Mouse (Mus musculus): ENCODE results near the gene Bcl2. TPM values are rescaled to one million over a fixed set of nuclear protein-coding genes. Genes with fewer than 3 reads are reported as not detected.
"Not testable (repeated sequence)": the region's sequence is repeated elsewhere in the genome, so short reads cannot be mapped to it uniquely, and the experiment has no call there.

Bcl2 gene
- polyA plus RNA-seq, 1 experiment from 2014 or later: 8.8 TPM

- no peak for ATAC-seq (ENCODE audit: insufficient number of reproducible peaks, low FRiP score)
- H3K4me3 ChIP-seq: no peak overlapping the region
- WGBS: 55% methylated on average over 5 of the region's 5 CpGs
- no peak overlapping the region for H3K4me2 ChIP-seq
- no peaks in the 10 kb centered on the region for H3K9me3 ChIP-seq (replicated peaks)
- H3K4me1 ChIP-seq (replicated peaks): peaks cover 27% of the 10 kb centered on the region
- no peaks in the 10 kb centered on the region for H3K27me3 ChIP-seq (replicated peaks)
- peak overlapping the region; percentile 48; the same call in 1 of the 2 replicates for H3K27ac ChIP-seq (ENCODE audit: poor library complexity, severe bottlenecking)
- no peak overlapping the region for H3K9ac ChIP-seq
- no peaks in the 10 kb centered on the region for H3K36me3 ChIP-seq
Measured at GRCm38 (mm10) chr1:106549025-106549424, 165.0 kb downstream of the Bcl2 start.

GRCm38 (mm10) chr1:106544817-106545612, 169.1 kb downstream of the Bcl2 start:
- Histone ChIP-seq H3K27ac (ENCODE audit: poor library complexity, severe bottlenecking) (no peak overlapping the region), H3K9me3 (replicated peaks) (no peaks in the 10 kb centered on the region), H3K4me2 (no peak overlapping the region), H3K27me3 (replicated peaks) (no peaks in the 10 kb centered on the region), H3K4me1 (replicated peaks) (0 out of 2 replicates have a peak, but pooled peaks cover 5% of the 10 kb centered on the region), H3K4me3 (no peak overlapping the region), H3K9ac (no peak overlapping the region), H3K36me3 (no peaks in the 10 kb centered on the region)
- ATAC-seq (ENCODE audit: insufficient number of reproducible peaks, low FRiP score): no peak
- 57% methylated on average over 6 of the region's 6 CpGs for WGBS

DNA sequence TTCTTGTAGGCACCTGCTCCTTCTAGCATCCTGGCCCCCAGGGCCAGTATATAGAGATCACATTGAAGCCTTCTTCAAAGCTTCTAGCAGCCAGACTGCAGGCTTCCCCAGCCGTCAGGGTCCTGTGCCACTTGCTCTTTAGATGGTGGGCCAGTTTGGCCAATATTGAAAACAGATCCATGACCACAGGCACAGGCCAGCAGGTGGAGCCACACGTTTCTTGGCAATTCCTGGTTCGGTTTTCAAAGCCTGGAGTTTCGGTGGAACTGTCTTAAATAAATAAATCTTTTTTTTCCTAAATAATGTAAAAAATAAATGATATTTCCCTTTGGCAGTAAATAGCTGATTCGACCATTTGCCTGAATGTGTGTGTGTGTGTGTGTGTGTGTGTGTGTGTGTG, 171.3 kb downstream of the Bcl2 start:
- H3K27ac ChIP-seq (ENCODE audit: poor library complexity, severe bottlenecking): no peak overlapping the region
- no peaks in the 10 kb centered on the region for H3K36me3 ChIP-seq
- 46% methylated on average over 5 of the region's 5 CpGs for WGBS
- peaks cover 5% of the 10 kb centered on the region; the same call in 1 of the 2 replicates for H3K4me1 ChIP-seq (replicated peaks)
- ATAC-seq (ENCODE audit: insufficient number of reproducible peaks, low FRiP score): no peak
- no peaks in the 10 kb centered on the region for H3K9me3 ChIP-seq (replicated peaks)
- no peak overlapping the region for H3K4me2 ChIP-seq
- H3K27me3 ChIP-seq (replicated peaks): no peaks in the 10 kb centered on the region
- H3K4me3 ChIP-seq: no peak overlapping the region
- no peak overlapping the region for H3K9ac ChIP-seq

GRCm38 (mm10) chr1:106541851-106542250, 172.2 kb downstream of the Bcl2 start:
- peaks cover 5% of the 10 kb centered on the region; the same call in 1 of the 2 replicates for H3K4me1 ChIP-seq (replicated peaks)
- no peak overlapping the region for H3K27ac ChIP-seq (ENCODE audit: poor library complexity, severe bottlenecking)
- H3K9ac ChIP-seq: 0 out of 2 replicates have a peak overlapping the region, but pooled peaks have one; percentile 29
- H3K4me2 ChIP-seq: no peak overlapping the region
- H3K9me3 ChIP-seq (replicated peaks): no peaks in the 10 kb centered on the region
- H3K36me3 ChIP-seq: no peaks in the 10 kb centered on the region
- H3K4me3 ChIP-seq: no peak overlapping the region
- ATAC-seq (ENCODE audit: insufficient number of reproducible peaks, low FRiP score): no peak
- no peaks in the 10 kb centered on the region for H3K27me3 ChIP-seq (replicated peaks)
- WGBS: 85% methylated on average over 8 of the region's 8 CpGs

DNA sequence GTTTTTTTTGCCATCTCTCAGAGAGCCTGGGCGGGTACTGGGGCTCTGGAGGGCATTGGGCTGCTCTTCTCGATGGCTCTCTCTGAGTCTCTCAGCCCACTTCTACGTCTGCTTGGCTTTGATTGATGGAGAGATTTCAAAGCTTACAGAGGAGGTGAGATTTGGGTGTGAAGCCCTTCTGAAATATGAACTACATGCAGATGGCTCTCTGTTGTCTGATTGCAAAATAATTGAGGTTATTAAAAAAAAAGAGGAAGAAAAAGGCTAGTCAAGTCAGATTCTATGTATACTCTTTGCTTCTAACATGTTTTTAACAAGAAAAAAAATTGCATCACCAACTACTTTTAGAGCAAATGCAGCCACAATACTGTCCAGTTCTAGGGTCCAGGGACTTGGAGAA, 173.9 kb downstream of the Bcl2 start:
- Histone ChIP-seq H3K9me3 (replicated peaks) (no peaks in the 10 kb centered on the region), H3K4me2 (no peak overlapping the region), H3K27ac (ENCODE audit: poor library complexity, severe bottlenecking) (no peak overlapping the region), H3K4me1 (replicated peaks) (peaks cover 5% of the 10 kb centered on the region; the same call in 1 of the 2 replicates), H3K4me3 (no peak overlapping the region), H3K36me3 (no peaks in the 10 kb centered on the region), H3K27me3 (replicated peaks) (no peaks in the 10 kb centered on the region), H3K9ac (no peak overlapping the region)
- ATAC-seq (ENCODE audit: insufficient number of reproducible peaks, low FRiP score): no peak
- WGBS: 70% methylated on average over 3 of the region's 3 CpGs

DNA sequence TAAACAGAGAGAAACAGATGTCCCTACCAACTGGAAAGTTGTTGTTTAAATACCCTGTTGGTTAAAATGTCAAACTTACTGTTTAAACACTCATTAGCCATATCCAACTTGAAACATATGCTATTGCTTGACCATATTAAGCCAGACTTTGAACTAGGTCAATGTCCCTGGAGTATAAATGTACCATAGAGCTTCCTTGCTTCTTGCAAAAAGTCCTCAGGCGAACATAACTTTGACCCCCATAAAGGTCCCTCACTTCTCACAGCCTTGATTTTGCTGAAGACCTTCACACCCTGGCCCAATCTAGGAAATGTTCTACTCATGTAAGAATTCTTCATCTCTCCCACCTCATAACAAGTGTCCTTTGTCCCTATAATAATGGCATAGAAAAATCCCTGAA, 175.0 kb downstream of the Bcl2 start:
- H3K36me3 ChIP-seq: no peaks in the 10 kb centered on the region
- 89% methylated on average over 1 of the region's 1 CpGs for WGBS

GRCm38 (mm10) chr1:106534835-106535234, 179.2 kb downstream of the Bcl2 start:
- not testable (repeated sequence) for H3K4me1 ChIP-seq (replicated peaks); H3K36me3 ChIP-seq; ATAC-seq (ENCODE audit: insufficient number of reproducible peaks, low FRiP score); H3K9me3 ChIP-seq (replicated peaks); H3K27me3 ChIP-seq (replicated peaks); H3K4me2 ChIP-seq; H3K9ac ChIP-seq; H3K27ac ChIP-seq (ENCODE audit: poor library complexity, severe bottlenecking); H3K4me3 ChIP-seq
- WGBS: 85% methylated on average over 3 of the region's 3 CpGs

More for the DNA sequence above, 175.0 kb downstream of the Bcl2 start:
- Histone ChIP-seq H3K9ac (no peak overlapping the region), H3K4me3 (no peak overlapping the region), H3K27ac (ENCODE audit: poor library complexity, severe bottlenecking) (no peak overlapping the region), H3K9me3 (replicated peaks) (no peaks in the 10 kb centered on the region), H3K27me3 (replicated peaks) (no peaks in the 10 kb centered on the region), H3K4me1 (replicated peaks) (peaks cover 5% of the 10 kb centered on the region; the same call in 1 of the 2 replicates), H3K4me2 (no peak overlapping the region)
- no peak for ATAC-seq (ENCODE audit: insufficient number of reproducible peaks, low FRiP score)

GRCm38 (mm10) chr1:106529570-106529969, 184.5 kb downstream of the Bcl2 start:
- Histone ChIP-seq H3K36me3 (no peaks in the 10 kb centered on the region), H3K9ac (no peak overlapping the region), H3K27ac (ENCODE audit: poor library complexity, severe bottlenecking) (no peak overlapping the region), H3K27me3 (replicated peaks) (no peaks in the 10 kb centered on the region), H3K9me3 (replicated peaks) (no peaks in the 10 kb centered on the region), H3K4me2 (no peak overlapping the region), H3K4me3 (no peak overlapping the region), H3K4me1 (replicated peaks) (peaks cover 8% of the 10 kb centered on the region; the same call in 1 of the 2 replicates)
- WGBS: 79% methylated on average over 9 of the region's 9 CpGs
- no peak for ATAC-seq (ENCODE audit: insufficient number of reproducible peaks, low FRiP score)

DNA sequence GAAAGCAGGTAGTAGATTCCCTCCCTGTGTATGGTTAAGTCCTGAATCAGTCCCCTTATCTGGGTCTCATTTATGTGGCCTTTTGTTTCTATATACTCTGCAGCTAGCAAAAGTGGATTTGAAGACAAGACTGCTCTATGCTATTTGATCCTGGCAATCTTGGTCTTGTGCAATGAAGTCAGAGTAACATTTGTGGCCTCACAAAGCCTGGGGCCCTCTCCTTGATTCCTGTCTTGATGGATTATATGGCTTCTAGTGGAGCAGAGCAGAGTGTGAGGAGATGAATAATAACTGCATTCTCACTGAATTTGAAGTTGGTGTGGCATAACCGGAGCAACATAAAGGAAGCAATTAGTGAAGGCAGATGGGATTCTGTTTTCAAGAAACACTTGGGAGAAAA, 186.5 kb downstream of the Bcl2 start:
- no peaks in the 10 kb centered on the region for H3K27me3 ChIP-seq (replicated peaks)
- WGBS: 81% methylated on average over 1 of the region's 1 CpGs
- peaks cover 8% of the 10 kb centered on the region; the same call in 1 of the 2 replicates for H3K4me1 ChIP-seq (replicated peaks)
- no peak overlapping the region for H3K4me3 ChIP-seq
- H3K9ac ChIP-seq: no peak overlapping the region
- H3K9me3 ChIP-seq (replicated peaks): no peaks in the 10 kb centered on the region
- H3K4me2 ChIP-seq: no peak overlapping the region
- H3K36me3 ChIP-seq: no peaks in the 10 kb centered on the region
- H3K27ac ChIP-seq (ENCODE audit: poor library complexity, severe bottlenecking): no peak overlapping the region
- ATAC-seq (ENCODE audit: insufficient number of reproducible peaks, low FRiP score): no peak

- H3K27ac ChIP-seq (ENCODE audit: poor library complexity, severe bottlenecking): no peak overlapping the region
- no peak overlapping the region for H3K4me3 ChIP-seq
- H3K36me3 ChIP-seq: no peaks in the 10 kb centered on the region
- H3K9ac ChIP-seq: no peak overlapping the region
- peaks cover 8% of the 10 kb centered on the region; the same call in 1 of the 2 replicates for H3K4me1 ChIP-seq (replicated peaks)
- no peak for ATAC-seq (ENCODE audit: insufficient number of reproducible peaks, low FRiP score)
- H3K9me3 ChIP-seq (replicated peaks): no peaks in the 10 kb centered on the region
- no peak overlapping the region for H3K4me2 ChIP-seq
- 70% methylated on average over 7 of the region's 7 CpGs for WGBS
- H3K27me3 ChIP-seq (replicated peaks): no peaks in the 10 kb centered on the region
Measured at GRCm38 (mm10) chr1:106526751-106527150, 187.3 kb downstream of the Bcl2 start.

GRCm38 (mm10) chr1:106526112-106526511, 188.0 kb downstream of the Bcl2 start:
- no peak overlapping the region for H3K4me3 ChIP-seq
- H3K36me3 ChIP-seq: no peaks in the 10 kb centered on the region
- H3K9ac ChIP-seq: no peak overlapping the region
- no peaks in the 10 kb centered on the region for H3K27me3 ChIP-seq (replicated peaks)
- H3K9me3 ChIP-seq (replicated peaks): no peaks in the 10 kb centered on the region
- no peak overlapping the region for H3K27ac ChIP-seq (ENCODE audit: poor library complexity, severe bottlenecking)
- no peak for ATAC-seq (ENCODE audit: insufficient number of reproducible peaks, low FRiP score)
- peaks cover 8% of the 10 kb centered on the region; the same call in 1 of the 2 replicates for H3K4me1 ChIP-seq (replicated peaks)
- 73% methylated on average over 3 of the region's 3 CpGs for WGBS
- H3K4me2 ChIP-seq: no peak overlapping the region
